In the genomic region with DNA sequence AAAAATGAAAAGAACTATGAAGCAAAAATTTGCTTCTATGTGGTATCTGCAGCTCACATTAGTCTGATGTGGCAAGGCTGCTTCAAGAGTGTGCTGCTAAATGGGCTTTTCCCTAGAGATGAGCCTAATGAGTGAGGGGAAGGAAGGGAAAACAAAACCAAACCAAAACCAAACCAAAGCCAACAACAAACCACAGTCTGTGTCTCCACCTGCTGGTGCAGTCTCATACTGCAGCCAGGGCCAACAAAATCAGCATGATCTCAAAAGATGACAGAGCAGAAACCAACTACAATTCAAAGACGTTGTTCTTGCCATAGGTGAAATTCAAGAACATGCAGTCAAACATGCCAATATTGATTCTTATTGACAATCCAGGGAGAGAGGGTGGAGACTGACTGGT, we compare ENCODE assay signal across 9 mouse cellular contexts. TPM values are rescaled to one million over a fixed set of nuclear protein-coding genes. Genes with fewer than 3 reads are reported as not detected.
DNase-seq lines count a peak whose midpoint lies in the region; ATAC-seq and TF ChIP-seq lines count a peak whose summit lies in the region.
"Had no signal": no experiment of that assay in that cellular context is flagged by ENCODE, and none has a peak within 500 bp of the region (broad histone marks: within the 10 kb centered on the region; RNA-seq: fewer than 3 reads in every experiment).

No protein-coding gene starts in this region.

- in situ Hi-C loops in CH12.LX (cut with MboI; ENCODE audit: low pct_ligation_motif_present, low pct_unique_long_range_greater_than_20kb, low sequenced_read_pairs): no loop called here

- H3K9ac ChIP-seq in heart, embryonic 11.5 days (ENCODE audit: low read depth, low read length): no peak overlapping the region
- no peak overlapping the region for H3K9ac ChIP-seq in CH12.LX (ENCODE audit: insufficient read depth, low read depth)

- no peaks in the 10 kb centered on the region; the same call in 1 of the 2 replicates for H3K79me2 ChIP-seq in CH12.LX (replicated peaks; ENCODE audit: control insufficient read depth, extremely low read depth, insufficient read depth, poor library complexity, severe bottlenecking)

- peak; percentile 71 to 75 for TF ChIP-seq CTCF in CH12.LX (conservative IDR thresholded peaks at IDR 0.05 in 1 of 2, IDR thresholded peaks at IDR 0.05 in 1 of 2; ENCODE audit: low read depth in 2 of 2, low read length in 2 of 2)

- no peaks in the 10 kb centered on the region for H3K9me3 ChIP-seq in heart, embryonic 11.5 days (replicated peaks; ENCODE audit: control insufficient read depth, low read length)
- no peaks in the 10 kb centered on the region for H3K9me3 ChIP-seq in CH12.LX (replicated peaks; ENCODE audit: low read length)
- H3K9me3 ChIP-seq: megakaryocyte, embryonic 14.5 days had no signal

- H3K27ac ChIP-seq in heart, embryonic 11.5 days (ENCODE audit: low read depth, low read length): no peak overlapping the region
- H3K27ac ChIP-seq in CH12.LX (ENCODE audit: insufficient read depth, low read depth): no peak overlapping the region

- 36% methylated on average over 1 of the region's 1 CpGs for WGBS in heart, embryonic 11.5 days (ENCODE audit: insufficient replicate concordance)

- 0 out of 2 replicates have a peak, but pooled peaks cover 2% of the 10 kb centered on the region for H3K36me3 ChIP-seq in heart, embryonic 11.5 days (ENCODE audit: control insufficient read depth, insufficient read depth, low read length)
- H3K36me3 ChIP-seq in CH12.LX (replicated peaks in 1 of 2; ENCODE audit: control insufficient read depth in 1 of 2, insufficient read depth in 1 of 2, low read length in 1 of 2): peaks cover 17 to 45% of the 10 kb centered on the region in 2 experiments

- dilution Hi-C loops in CH12.LX (cut with MboI; ENCODE audit: extremely low pct_ligation_motif_present, extremely low pct_unique_long_range_greater_than_20kb, low sequenced_read_pairs): no loop called here

- DNase-seq in heart, postnatal 10 days: peak; percentile 28 to 67
- DNase-seq in CH12.LX (ENCODE audit: extremely low read depth): peak; percentile 56
- peak; percentile 32 for DNase-seq in c-Kit-positive CD71-positive TER-119-positive erythroid progenitor cells, embryonic 14.5 days (ENCODE audit: low spot score)
- peak; percentile 47 to 59 for DNase-seq in frontal cortex, postnatal 36 days (ENCODE audit: low spot score in 2 of 2)
- peak; percentile 58 to 63 for DNase-seq in left cerebral cortex, adult 18-20 months (ENCODE audit: low spot score in 2 of 2)
- peak; percentile 61 for DNase-seq in naive thymus-derived CD4-positive, alpha-beta T cell, adult 2 months (ENCODE audit: low read depth)
- peak; percentile 54 for DNase-seq in thymus, postnatal 25 days

- intact Hi-C loops in heart, postnatal 10 days (cut with DNase I): loop anchor here (10.0 kb wide), 2 partner anchors 540 to 1810 kb away; no protein-coding TSS in a partner anchor

- TF ChIP-seq RAD21 in CH12.LX (IDR thresholded peaks at IDR 0.05; ENCODE audit: low read depth, low read length): peak; percentile 68

- no peak overlapping the region for H3K4me3 ChIP-seq in heart, embryonic 11.5 days (ENCODE audit: low read depth, low read length)
- no peak overlapping the region for H3K4me3 ChIP-seq in CH12.LX (replicated peaks in 1 of 3; ENCODE audit: low read depth in 2 of 3, low read length in 2 of 3, poor library complexity in 1 of 3)
- H3K4me3 ChIP-seq: megakaryocyte, embryonic 14.5 days had no signal

- H3K27me3 ChIP-seq in heart, embryonic 11.5 days (ENCODE audit: control insufficient read depth, insufficient read depth, low read length): no peaks in the 10 kb centered on the region
- H3K27me3 ChIP-seq in CH12.LX (replicated peaks): no peaks in the 10 kb centered on the region
- H3K27me3 ChIP-seq: megakaryocyte, embryonic 14.5 days had no signal

- no peak for TF ChIP-seq EP300 in CH12.LX (IDR thresholded peaks at IDR 0.05; ENCODE audit: low read length)

- ATAC-seq in heart, embryonic 11.5 days (replicated peaks; ENCODE audit: insufficient number of reproducible peaks, low FRiP score, low TSS enrichment): no peak

- no peak for TF ChIP-seq POLR2A in CH12.LX (IDR thresholded peaks at IDR 0.05; ENCODE audit: low read depth, low read length)

- no peak overlapping the region for H3K4me2 ChIP-seq in heart, embryonic 11.5 days
- H3K4me2 ChIP-seq in CH12.LX (ENCODE audit: insufficient read depth, low read depth, poor library complexity, severe bottlenecking): no peak overlapping the region

- no peaks in the 10 kb centered on the region for H3K4me1 ChIP-seq in heart, embryonic 11.5 days (ENCODE audit: control insufficient read depth, insufficient read depth, low read length)
- H3K4me1 ChIP-seq in CH12.LX (ENCODE audit: control insufficient read depth in 1 of 2, insufficient read depth in 2 of 2): no peaks in the 10 kb centered on the region

TF ChIP-seq in CH12.LX, 34 proteins besides CTCF, POLR2A, EP300 and RAD21:
- no peak for TF ChIP-seq GABPA (IDR thresholded peaks at IDR 0.05; ENCODE audit: insufficient replicate concordance, low read depth, low read length)
- no peak for TF ChIP-seq MAX (IDR thresholded peaks at IDR 0.05; ENCODE audit: low read length)
- TF ChIP-seq CHD1 (IDR thresholded peaks at IDR 0.05; ENCODE audit: low read depth, low read length): no peak
- TF ChIP-seq SMC3 (IDR thresholded peaks at IDR 0.05; ENCODE audit: low read depth, low read length): peak; percentile 56
- no peak for TF ChIP-seq IRF4 (IDR thresholded peaks at IDR 0.05; ENCODE audit: low read depth, low read length)

RNA-seq across cellular contexts. Expression of a gene that starts 37.7 kb away (rescaled TPM):
- 10 to 100 TPM; 18.3 to 22.8 TPM for total RNA-seq in heart, postnatal 10 days (2021)
- polyA plus RNA-seq in heart, embryonic 11.5 days (2014; fragmentation: Nextera tagmentation; extraction: Ambion mirVana): 74.5 and 75.4 TPM in 2 replicates
- total RNA-seq in CH12.LX (2012; rRNA removed): 90.4 and 102 TPM in 2 replicates
- 258 and 279 TPM in 2 replicates for total RNA-seq in CH12.LX (2014; rRNA removed)
- 180 and 187 TPM in 2 replicates for polyA plus RNA-seq in CH12.LX (2012; ENCODE audit: insufficient read length, low read depth)
- 10 to 100 TPM; 71.8 to 75.7 TPM for total RNA-seq in left cerebral cortex, adult 18-20 months (2021)

RNA-seq across cellular contexts. Expression of a gene that starts 39.3 kb away (rescaled TPM):
- under 1 TPM; 0.14 to 0.22 TPM for total RNA-seq in heart, postnatal 10 days (2021)
- 0.20 and 0.33 TPM in 2 replicates for polyA plus RNA-seq in heart, embryonic 11.5 days (2014; fragmentation: Nextera tagmentation; extraction: Ambion mirVana)
- total RNA-seq in CH12.LX (2012; rRNA removed) (0.08 and 0.17 TPM in 2 replicates), CH12.LX (2014; rRNA removed) (0.04 and 0.07 TPM in 2 replicates)
- 0.07 and 0.09 TPM in 2 replicates for polyA plus RNA-seq in CH12.LX (2012; ENCODE audit: insufficient read length, low read depth)
- under 1 TPM; 0.59 to 0.79 TPM for total RNA-seq in left cerebral cortex, adult 18-20 months (2021)
